Mouse (Mus musculus): ENCODE measurements around the gene Neurl3. TPM values are rescaled to one million over a fixed set of nuclear protein-coding genes. Genes with fewer than 3 reads are reported as not detected.

Neurl3 gene
- polyA plus RNA-seq, 1 experiment = 66.0 TPM

DNA sequence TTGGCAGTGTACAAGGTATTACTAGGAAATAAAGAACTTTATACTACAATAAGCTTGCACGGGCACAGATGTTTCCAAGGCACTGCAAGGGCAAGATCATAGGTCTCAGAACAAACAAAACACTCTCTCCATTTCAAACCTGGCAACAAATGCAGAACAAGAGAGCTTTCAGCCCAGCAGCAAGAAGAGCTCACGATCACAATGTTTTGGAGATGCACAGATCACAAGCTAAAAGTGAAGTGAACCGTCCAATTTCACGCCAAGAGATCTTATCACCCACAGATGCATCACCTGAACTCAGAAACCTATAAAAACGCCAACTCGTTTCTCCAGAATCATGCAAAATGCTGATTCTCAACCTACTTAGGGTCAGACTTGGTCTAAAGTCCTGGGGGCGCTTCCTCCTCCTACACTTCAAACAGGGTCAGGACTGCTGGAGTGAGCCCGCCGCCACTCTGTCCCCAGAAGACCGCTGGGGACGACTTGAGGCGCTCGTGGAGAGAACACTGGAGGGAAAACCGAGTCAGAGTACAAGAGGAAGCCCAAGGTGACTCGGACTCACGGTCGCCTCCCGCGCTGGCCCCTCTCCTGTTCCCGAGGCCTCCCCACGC, 30.9 kb downstream of the Neurl3 start:
- peaks cover 13% of the 10 kb centered on the region for H3K4me1 ChIP-seq (ENCODE audit: control insufficient read depth, insufficient read depth, insufficient read length)
- no peaks in the 10 kb centered on the region for H3K27me3 ChIP-seq (ENCODE audit: control insufficient read depth, insufficient read depth, low read length)
- WGBS = 2% methylated on average over 21 of the region's 21 CpGs
- H3K4me3 ChIP-seq (ENCODE audit: extremely low read depth, insufficient read depth, insufficient read length) = peak overlapping the region; percentile 96
- H3K36me3 ChIP-seq (ENCODE audit: control insufficient read depth, insufficient read depth, low read length) = no peaks in the 10 kb centered on the region
- no peak for DNase-seq (ENCODE audit: low read depth in 1 of 2, low spot score in 2 of 2)
- TF ChIP-seq CTCF (IDR thresholded peaks at IDR 0.05; ENCODE audit: extremely low read depth, insufficient read depth, insufficient read length, insufficient replicate concordance) = no peak
- TF ChIP-seq POLR2A (IDR thresholded peaks at IDR 0.05; ENCODE audit: low read depth, low read length) = no peak
- peak overlapping the region; percentile 81 for H3K27ac ChIP-seq (ENCODE audit: insufficient read depth, low read length)

DNA sequence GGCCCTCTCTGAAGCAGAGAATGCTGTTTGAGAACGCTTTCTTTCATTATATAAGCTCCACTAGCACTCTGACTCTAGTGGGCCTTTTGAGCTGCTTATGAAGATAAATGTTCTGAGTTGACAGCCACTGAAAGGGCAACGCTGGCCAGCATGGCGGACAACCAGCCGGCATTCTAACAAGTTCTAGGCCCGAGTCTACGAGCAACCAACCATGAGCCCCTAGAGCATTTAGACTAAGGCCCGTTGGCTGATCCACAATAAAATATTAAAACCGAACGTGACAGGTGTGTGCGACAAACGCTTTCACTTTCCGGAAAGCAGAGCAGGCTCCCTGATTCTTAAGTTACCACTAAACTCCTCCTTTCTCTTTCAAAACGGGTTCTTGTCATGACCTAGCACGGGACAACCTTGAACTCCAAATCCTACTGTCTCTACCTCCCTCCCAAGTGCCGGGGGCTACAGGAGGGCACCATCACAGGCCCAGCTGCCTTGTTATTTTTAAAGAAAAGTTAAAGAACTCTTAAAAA, 32.5 kb downstream of the Neurl3 start:
- H3K27ac ChIP-seq (ENCODE audit: insufficient read depth, low read length) = no peak overlapping the region
- no peaks in the 10 kb centered on the region for H3K36me3 ChIP-seq (ENCODE audit: control insufficient read depth, insufficient read depth, low read length)
- DNase-seq (ENCODE audit: low read depth in 1 of 2, low spot score in 2 of 2) = no peak
- H3K4me3 ChIP-seq (ENCODE audit: extremely low read depth, insufficient read depth, insufficient read length) = no peak overlapping the region
- 67% methylated on average over 15 of the region's 15 CpGs for WGBS
- no peaks in the 10 kb centered on the region for H3K27me3 ChIP-seq (ENCODE audit: control insufficient read depth, insufficient read depth, low read length)
- TF ChIP-seq POLR2A (IDR thresholded peaks at IDR 0.05; ENCODE audit: low read depth, low read length) = no peak
- no peak for TF ChIP-seq CTCF (IDR thresholded peaks at IDR 0.05; ENCODE audit: extremely low read depth, insufficient read depth, insufficient read length, insufficient replicate concordance)
- H3K4me1 ChIP-seq (ENCODE audit: control insufficient read depth, insufficient read depth, insufficient read length) = peaks cover 13% of the 10 kb centered on the region

- WGBS = 79% methylated on average over 6 of the region's 6 CpGs
- TF ChIP-seq CTCF (IDR thresholded peaks at IDR 0.05; ENCODE audit: extremely low read depth, insufficient read depth, insufficient read length, insufficient replicate concordance) (no peak), POLR2A (IDR thresholded peaks at IDR 0.05; ENCODE audit: low read depth, low read length) (no peak)
- no peak for DNase-seq (ENCODE audit: low read depth in 1 of 2, low spot score in 2 of 2)
- Histone ChIP-seq H3K27ac (ENCODE audit: insufficient read depth, low read length) (no peak overlapping the region), H3K4me3 (ENCODE audit: extremely low read depth, insufficient read depth, insufficient read length) (no peak overlapping the region), H3K27me3 (ENCODE audit: control insufficient read depth, insufficient read depth, low read length) (no peaks in the 10 kb centered on the region), H3K4me1 (ENCODE audit: control insufficient read depth, insufficient read depth, insufficient read length) (peaks cover 13% of the 10 kb centered on the region), H3K36me3 (ENCODE audit: control insufficient read depth, insufficient read depth, low read length) (no peaks in the 10 kb centered on the region)
These were observed 34.3 kb downstream of the Neurl3 start for GRCm38 (mm10) chr1:36240176-36240575.

DNA sequence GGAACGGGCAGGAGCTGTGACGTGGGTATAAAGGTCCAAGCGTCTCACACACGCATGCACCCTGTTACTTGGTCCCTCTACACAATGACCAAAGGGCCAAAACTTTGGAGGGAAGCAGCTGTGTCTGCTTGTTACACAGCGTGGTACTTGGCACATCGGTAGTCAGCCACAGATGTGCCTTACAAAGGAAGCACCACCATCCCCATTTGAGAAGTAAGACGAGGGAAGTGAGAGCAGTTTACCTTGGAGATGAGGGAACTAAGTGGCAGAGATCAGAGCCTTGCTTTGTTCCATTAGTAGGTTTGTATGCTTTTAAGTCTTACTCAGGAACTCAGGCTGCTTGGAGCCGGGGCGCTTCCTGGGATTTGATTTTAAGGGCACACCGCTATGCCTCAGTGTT, 35.1 kb downstream of the Neurl3 start:
- 68% methylated on average over 10 of the region's 10 CpGs for WGBS
- H3K36me3 ChIP-seq (ENCODE audit: control insufficient read depth, insufficient read depth, low read length) = peaks cover 2% of the 10 kb centered on the region

GRCm38 (mm10) chr1:36235855-36236254, 38.6 kb downstream of the Neurl3 start:
- DNase-seq (ENCODE audit: low read depth in 1 of 2, low spot score in 2 of 2) = no peak
- no peak for TF ChIP-seq CTCF (IDR thresholded peaks at IDR 0.05; ENCODE audit: extremely low read depth, insufficient read depth, insufficient read length, insufficient replicate concordance)
- no peak for TF ChIP-seq POLR2A (IDR thresholded peaks at IDR 0.05; ENCODE audit: low read depth, low read length)
- no peak overlapping the region for H3K27ac ChIP-seq (ENCODE audit: insufficient read depth, low read length)
- H3K27me3 ChIP-seq (ENCODE audit: control insufficient read depth, insufficient read depth, low read length) = no peaks in the 10 kb centered on the region
- no peak overlapping the region for H3K4me3 ChIP-seq (ENCODE audit: extremely low read depth, insufficient read depth, insufficient read length)
- H3K36me3 ChIP-seq (ENCODE audit: control insufficient read depth, insufficient read depth, low read length) = peaks cover 6% of the 10 kb centered on the region
- peaks cover 9% of the 10 kb centered on the region for H3K4me1 ChIP-seq (ENCODE audit: control insufficient read depth, insufficient read depth, insufficient read length)
- 48% methylated on average over 2 of the region's 2 CpGs for WGBS

More for the DNA sequence above, 35.1 kb downstream of the Neurl3 start:
- Histone ChIP-seq H3K4me3 (ENCODE audit: extremely low read depth, insufficient read depth, insufficient read length) (no peak overlapping the region), H3K27me3 (ENCODE audit: control insufficient read depth, insufficient read depth, low read length) (no peaks in the 10 kb centered on the region), H3K27ac (ENCODE audit: insufficient read depth, low read length) (no peak overlapping the region), H3K4me1 (ENCODE audit: control insufficient read depth, insufficient read depth, insufficient read length) (peaks cover 13% of the 10 kb centered on the region)
- DNase-seq (ENCODE audit: low read depth in 1 of 2, low spot score in 2 of 2) = no peak
- TF ChIP-seq POLR2A (IDR thresholded peaks at IDR 0.05; ENCODE audit: low read depth, low read length) = no peak
- no peak for TF ChIP-seq CTCF (IDR thresholded peaks at IDR 0.05; ENCODE audit: extremely low read depth, insufficient read depth, insufficient read length, insufficient replicate concordance)

DNA sequence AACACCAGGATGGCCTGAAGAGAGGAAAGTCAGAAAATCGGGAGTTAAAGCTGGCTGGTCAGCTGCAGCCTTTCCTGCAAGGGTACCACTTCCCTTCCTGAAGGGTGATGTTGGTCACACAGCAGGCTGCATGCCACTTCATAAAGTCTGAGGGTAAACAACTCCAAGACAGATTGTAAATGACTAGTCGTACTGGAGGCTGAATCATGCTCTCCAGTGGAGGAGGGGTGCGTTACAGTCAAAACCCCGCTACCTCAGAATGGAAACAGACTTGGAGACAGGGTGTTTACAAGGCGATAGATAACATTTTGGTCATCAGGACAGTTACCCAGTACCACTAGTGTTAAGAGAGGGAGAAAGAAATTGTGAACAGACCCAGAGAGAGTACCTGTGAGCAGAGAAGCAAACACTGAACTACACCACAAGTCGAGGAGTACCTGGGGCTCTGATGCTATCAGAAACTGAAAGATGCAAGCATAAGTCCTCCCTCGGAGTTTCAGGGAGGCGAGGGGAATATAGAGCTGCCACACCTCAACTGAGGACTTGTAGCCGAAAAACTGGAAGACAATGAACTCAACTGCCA, 39.3 kb downstream of the Neurl3 start:
- Histone ChIP-seq H3K4me3 (ENCODE audit: extremely low read depth, insufficient read depth, insufficient read length) (no peak overlapping the region), H3K27me3 (ENCODE audit: control insufficient read depth, insufficient read depth, low read length) (no peaks in the 10 kb centered on the region), H3K4me1 (ENCODE audit: control insufficient read depth, insufficient read depth, insufficient read length) (peaks cover 5% of the 10 kb centered on the region), H3K27ac (ENCODE audit: insufficient read depth, low read length) (no peak overlapping the region), H3K36me3 (ENCODE audit: control insufficient read depth, insufficient read depth, low read length) (peaks cover 6% of the 10 kb centered on the region)
- no peak for TF ChIP-seq CTCF (IDR thresholded peaks at IDR 0.05; ENCODE audit: extremely low read depth, insufficient read depth, insufficient read length, insufficient replicate concordance)
- TF ChIP-seq POLR2A (IDR thresholded peaks at IDR 0.05; ENCODE audit: low read depth, low read length) = no peak
- 63% methylated on average over 9 of the region's 9 CpGs for WGBS
- DNase-seq (ENCODE audit: low read depth in 1 of 2, low spot score in 2 of 2) = no peak

GRCm38 (mm10) chr1:36233218-36233617, 41.3 kb downstream of the Neurl3 start:
- 89% methylated on average over 6 of the region's 6 CpGs for WGBS
- H3K36me3 ChIP-seq (ENCODE audit: control insufficient read depth, insufficient read depth, low read length) = peaks cover 15% of the 10 kb centered on the region
- no peaks in the 10 kb centered on the region for H3K27me3 ChIP-seq (ENCODE audit: control insufficient read depth, insufficient read depth, low read length)
- no peak overlapping the region for H3K27ac ChIP-seq (ENCODE audit: insufficient read depth, low read length)
- no peak overlapping the region for H3K4me3 ChIP-seq (ENCODE audit: extremely low read depth, insufficient read depth, insufficient read length)
- DNase-seq (ENCODE audit: low read depth in 1 of 2, low spot score in 2 of 2) = no peak
- H3K4me1 ChIP-seq (ENCODE audit: control insufficient read depth, insufficient read depth, insufficient read length) = no peaks in the 10 kb centered on the region; the same call in 1 of the 2 replicates
- TF ChIP-seq CTCF (IDR thresholded peaks at IDR 0.05; ENCODE audit: extremely low read depth, insufficient read depth, insufficient read length, insufficient replicate concordance) (no peak), POLR2A (IDR thresholded peaks at IDR 0.05; ENCODE audit: low read depth, low read length) (no peak)
